Mouse (Mus musculus) embryonic fibroblast, embryonic 13.5 days (primary cell): ENCODE results near the gene Rsad1.

Experiments
- CTCF ChIP-seq: IDR thresholded peaks from 2 replicates; pipeline ENCODE4 v1.5.1; 2011; ENCODE audit warnings: mild to moderate bottlenecking, control low read depth, low read length, moderate library complexity, borderline replicate concordance; ENCODE audit not compliant: insufficient read depth
- POLR2A ChIP-seq: IDR thresholded peaks from 2 replicates; pipeline ENCODE4 v1.6.1; 2011; ENCODE audit warnings: low read depth, mild to moderate bottlenecking, control low read depth, low read length, moderate library complexity

DNA sequence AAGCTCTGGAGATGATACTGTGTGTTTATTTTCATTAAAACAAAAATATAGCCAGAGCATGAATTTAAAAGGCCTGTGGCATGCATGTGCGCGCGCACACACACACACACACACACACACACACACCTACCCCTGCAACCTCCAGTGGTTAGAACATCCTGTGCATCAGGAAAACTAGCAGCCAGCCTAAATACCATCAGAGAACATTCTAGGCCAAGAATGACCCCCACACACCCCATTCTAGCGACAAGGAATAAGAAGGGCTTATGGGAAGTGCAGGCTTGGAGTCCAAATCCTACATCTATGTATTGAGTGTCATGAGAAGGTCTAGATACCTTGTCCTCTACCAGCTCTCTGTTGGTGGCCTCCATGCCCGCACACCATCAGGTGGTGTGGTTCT, 14.3 kb upstream of the Rsad1 start:
- no peak for TF ChIP-seq POLR2A
- no peak for TF ChIP-seq CTCF
